Mouse (Mus musculus): ENCODE results near the gene Olfr222.
"Not testable (repeated sequence)": the region's sequence is repeated elsewhere in the genome, so short reads cannot be mapped to it uniquely, and the experiment has no call there.

- not testable (repeated sequence) for TF ChIP-seq CTCF, EP300 (IDR thresholded peaks at IDR 0.05; ENCODE audit: low read depth)
These were observed at the start of gene Olfr222 for GRCm38 (mm10) chr11:59576135-59576534.
